Comparison of ENCODE assay signal across 36 mouse cellular contexts in the genomic region with DNA sequence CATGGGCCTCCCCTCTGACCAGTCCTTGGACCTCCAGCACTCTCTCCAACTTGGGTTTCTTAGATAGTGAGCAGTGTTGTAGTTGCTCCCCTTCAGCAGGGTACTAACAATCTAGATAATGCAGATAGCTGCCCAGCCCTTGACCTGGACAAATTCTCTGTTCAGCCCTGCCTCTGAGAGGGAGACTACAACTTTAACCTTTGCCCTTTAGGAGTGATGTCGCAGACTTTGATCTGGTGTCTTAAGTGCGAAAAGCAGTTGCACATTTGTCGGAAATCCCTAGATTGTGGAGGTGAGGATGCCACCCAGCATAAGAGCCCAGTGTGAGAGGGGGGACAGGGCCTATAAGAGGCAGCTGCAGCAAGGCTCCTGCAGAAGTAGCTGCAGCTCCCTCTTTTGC. TPM values are rescaled to one million over a fixed set of nuclear protein-coding genes. Genes with fewer than 3 reads are reported as not detected.
"Had no signal": no experiment of that assay in that cellular context is flagged by ENCODE, and none has a peak within 500 bp of the region (broad histone marks: within the 10 kb centered on the region; RNA-seq: fewer than 3 reads in every experiment).

No protein-coding gene starts in this region.

- DNase-seq: gastrocnemius, adult 2 months; gastrocnemius, postnatal 10 days; gastrocnemius, postnatal 25 days; heart, adult 2 months; heart, postnatal 10 days; heart, postnatal 4 days; kidney, adult 18-20 months; kidney, postnatal 10 days; kidney, postnatal 4 days; left cerebral cortex, postnatal 4 days had no signal

- H3K27ac ChIP-seq: gastrocnemius, adult 2 months; heart, adult 2 months; hindbrain, embryonic 10.5 days; hindbrain, embryonic 13.5 days; hindbrain, embryonic 15.5 days; intestine, embryonic 15.5 days; layer of hippocampus, adult 2 months; limb, embryonic 13.5 days; limb, embryonic 15.5 days; liver, embryonic 12.5 days; liver, embryonic 14.5 days had no signal

- H3K9ac ChIP-seq: heart, embryonic 12.5 days; hindbrain, embryonic 13.5 days; hindbrain, embryonic 15.5 days; intestine, embryonic 15.5 days; limb, embryonic 13.5 days; limb, embryonic 15.5 days; liver, embryonic 12.5 days; liver, embryonic 14.5 days had no signal

- H3K27me3 ChIP-seq: hindbrain, embryonic 15.5 days had no signal

- ATAC-seq: inflammation-experienced regulatory T-cells, adult 6 months; intestine, embryonic 15.5 days; intestine, postnatal 0 days; liver, embryonic 12.5 days had no signal

- H3K4me3 ChIP-seq: gastrocnemius, adult 2 months; heart, adult 2 months; heart, embryonic 12.5 days; hindbrain, embryonic 10.5 days; hindbrain, embryonic 13.5 days; hindbrain, embryonic 15.5 days; intestine, embryonic 15.5 days; layer of hippocampus, adult 2 months; limb, embryonic 13.5 days; limb, embryonic 15.5 days; liver, embryonic 12.5 days had no signal

- H3K9me3 ChIP-seq: heart, embryonic 12.5 days; hindbrain, embryonic 10.5 days; hindbrain, embryonic 13.5 days; hindbrain, embryonic 15.5 days; intestine, embryonic 15.5 days; limb, embryonic 13.5 days; limb, embryonic 15.5 days; liver, embryonic 12.5 days had no signal

- H3K36me3 ChIP-seq: heart, embryonic 12.5 days; hindbrain, embryonic 10.5 days; hindbrain, embryonic 13.5 days; hindbrain, embryonic 15.5 days; intestine, embryonic 15.5 days; limb, embryonic 13.5 days; limb, embryonic 15.5 days; liver, embryonic 12.5 days had no signal

- H3K4me2 ChIP-seq: heart, embryonic 12.5 days; hindbrain, embryonic 13.5 days; hindbrain, embryonic 15.5 days; intestine, embryonic 15.5 days; limb, embryonic 13.5 days; limb, embryonic 15.5 days; liver, embryonic 12.5 days had no signal

RNA-seq across cellular contexts. Expression of gene Izumo1, which starts 3.1 kb away (rescaled TPM):
- total RNA-seq: gastrocnemius, postnatal 25 days; granulocyte monocyte progenitor cell, adult 5-6 weeks; layer of hippocampus, adult 2 months; layer of hippocampus, postnatal 10 days; layer of hippocampus, postnatal 25 days; left cerebral cortex, adult 8-10 months; left cerebral cortex, postnatal 10 days; left cerebral cortex, postnatal 25 days had no signal
- polyA plus RNA-seq: hindbrain, embryonic 10.5 days; hindbrain, embryonic 13.5 days; inflammation-experienced regulatory T-cells, adult 6 months; intestine, embryonic 15.5 days; limb, embryonic 11.5 days had no signal

RNA-seq across cellular contexts. Expression of gene Fut1, which starts 7.6 kb away (rescaled TPM):
- total RNA-seq: gastrocnemius, adult 2 months; gastrocnemius, postnatal 10 days; gastrocnemius, postnatal 25 days; gastrocnemius, postnatal 4 days; granulocyte monocyte progenitor cell, adult 5-6 weeks; heart, adult 2 months; heart, postnatal 10 days; heart, postnatal 25 days; heart, postnatal 4 days; layer of hippocampus, adult 2 months; layer of hippocampus, postnatal 25 days; liver, adult 2 months had no signal
- polyA plus RNA-seq: heart, embryonic 12.5 days; hindbrain, embryonic 10.5 days; hindbrain, embryonic 15.5 days; inflammation-experienced regulatory T-cells, adult 6 months; liver, embryonic 14.5 days had no signal

RNA-seq across cellular contexts. Expression of gene Fgf21, which starts 9.4 kb away (rescaled TPM):
- total RNA-seq: gastrocnemius, adult 2 months; gastrocnemius, postnatal 10 days; gastrocnemius, postnatal 25 days; gastrocnemius, postnatal 4 days; granulocyte monocyte progenitor cell, adult 5-6 weeks; heart, adult 2 months; heart, postnatal 10 days; heart, postnatal 25 days; heart, postnatal 4 days; layer of hippocampus, adult 2 months; layer of hippocampus, postnatal 10 days; layer of hippocampus, postnatal 25 days; left cerebral cortex, adult 8-10 months; left cerebral cortex, postnatal 10 days; left cerebral cortex, postnatal 25 days; left cerebral cortex, postnatal 4 days had no signal
- polyA plus RNA-seq: frontal cortex, adult 2 months; heart, adult 2 months; heart, embryonic 12.5 days; heart, embryonic 14.5 days; hindbrain, embryonic 10.5 days; hindbrain, embryonic 13.5 days; hindbrain, embryonic 15.5 days; inflammation-experienced regulatory T-cells, adult 6 months; intestine, postnatal 0 days; kidney, embryonic 14.5 days; kidney, embryonic 16.5 days; limb, embryonic 11.5 days; liver, embryonic 12.5 days; liver, embryonic 14.5 days had no signal

RNA-seq across cellular contexts. Expression of gene Mamstr, which starts 15.1 kb away (rescaled TPM):
- polyA plus RNA-seq: inflammation-experienced regulatory T-cells, adult 6 months had no signal
